Mouse (Mus musculus) forebrain, embryonic 10.5 days (tissue): ENCODE measurements at regions not wholly inside any gene's neighbourhood (a gene's known extent, or its start where the extent isn't known, plus 50 kb on each side); places are given as distances from the start of the nearest gene placed in this dataset.

Experiments used
- DNase-seq: peaks from one replicate; pipeline ENCODE4 v3.0.0-alpha.2; 2017; ENCODE audit warnings: low spot score; ENCODE audit errors: extremely low spot score
- H3K27ac ChIP-seq: fragments of 300-500 bp; sonication (generic); 2 replicates; pipeline ENCODE4 v1.5.1; 2016; ENCODE audit warnings: mild to moderate bottlenecking
- H3K27me3 ChIP-seq: fragments of 300-500 bp; sonication (generic); 2 replicates; pipeline ENCODE4 v1.6.1; 2016; ENCODE audit warnings: mild to moderate bottlenecking; ENCODE audit not compliant: poor library complexity, severe bottlenecking
- H3K36me3 ChIP-seq: fragments of 300-500 bp; sonication (generic); replicated peaks from 2 replicates; pipeline ENCODE4 v1.6.1; 2016; ENCODE audit warnings: mild to moderate bottlenecking, moderate library complexity
- H3K4me1 ChIP-seq: fragments of 300-500 bp; sonication (generic); 2 replicates; pipeline ENCODE4 v1.6.1; 2016
- H3K4me3 ChIP-seq: fragments of 300-500 bp; sonication (generic); 2 replicates; pipeline ENCODE4 v1.5.1; 2016; ENCODE audit warnings: mild to moderate bottlenecking, moderate library complexity
- H3K9me3 ChIP-seq: fragments of 300-500 bp; sonication (generic); 2 replicates; pipeline ENCODE4 v1.6.1; 2016; ENCODE audit warnings: mild to moderate bottlenecking, moderate library complexity
- WGBS: fragments of 180-500 bp; shearing (Covaris S2); methylation state at CpG from one replicate; pipeline ENCODE4 v1.1.7; 2016; 5-methylcytosine and 5-hydroxymethylcytosine counted together

DNA sequence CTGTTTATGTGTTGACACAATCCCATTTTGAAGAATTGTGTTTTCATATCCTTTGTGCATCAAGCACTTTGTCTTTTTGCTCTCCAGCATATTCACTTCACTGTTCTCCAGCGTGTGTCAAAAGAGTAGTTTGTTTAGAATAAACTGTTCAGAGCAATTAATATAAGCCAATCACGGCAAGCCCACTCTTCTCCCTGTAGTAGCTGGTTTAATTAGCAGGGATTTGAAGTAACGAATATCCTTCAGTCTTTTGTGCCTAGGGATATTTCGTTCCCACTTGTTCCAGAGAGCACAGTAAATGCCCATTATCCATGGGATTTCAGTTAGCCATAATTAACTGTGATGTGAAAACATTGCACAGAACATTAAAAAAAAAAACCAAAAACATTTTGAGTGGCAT is 565.4 kb downstream of the Poteg start:
- no peaks in the 10 kb centered on the region for H3K27me3 ChIP-seq
- 50% methylated on average over 4 of the region's 4 CpGs for WGBS
- H3K4me1 ChIP-seq, result no peaks in the 10 kb centered on the region
- H3K9me3 ChIP-seq, result no peaks in the 10 kb centered on the region
- no peak for DNase-seq
- H3K4me3 ChIP-seq, result no peak overlapping the region
- no peak overlapping the region for H3K27ac ChIP-seq
- no peaks in the 10 kb centered on the region for H3K36me3 ChIP-seq
